8 mouse cellular contexts compared by ENCODE assay signal in genomic region chr10:42031021-42031420, GRCm38 (mm10). TPM values are rescaled to one million over a fixed set of nuclear protein-coding genes. Genes with fewer than 3 reads are reported as not detected.
DNase-seq lines count a peak whose midpoint lies in the region; ATAC-seq lines count a peak whose summit lies in the region.

No protein-coding gene starts in this region.

- peak overlapping the region; percentile 21; the same call in 1 of the 2 replicates for H3K4me2 ChIP-seq in intestine, embryonic 14.5 days (ENCODE audit: low read length)

- H3K9ac ChIP-seq in intestine, embryonic 14.5 days (ENCODE audit: low read length), result no peak overlapping the region

- peak; percentile 94 to 96 for DNase-seq in adrenal gland, adult (ENCODE audit: inconsistent age in 2 of 2, low spot score in 1 of 2)
- peak; percentile 87 for DNase-seq in embryo, embryonic 10.5 days (ENCODE audit: low spot score)
- DNase-seq in gastrocnemius, postnatal 14 days, result peak; percentile 88
- peak; percentile 60 for DNase-seq in intestine, embryonic 14.5 days (ENCODE audit: low spot score)
- DNase-seq in left cerebral cortex, postnatal 14 days (ENCODE audit: low spot score in 2 of 2), result peak; percentile 77 to 78
- peak; percentile 58 for DNase-seq in right cerebral cortex, postnatal 25 days
- peak; percentile 60 to 83 for DNase-seq in urinary bladder, postnatal 36 days (ENCODE audit: low spot score in 2 of 2)

- ATAC-seq in intestine, embryonic 14.5 days (replicated peaks; ENCODE audit: low FRiP score, low TSS enrichment, low read depth), result 0 out of 2 replicates have a peak, but pooled peaks have one; percentile 50
- ATAC-seq in megakaryocyte-erythroid progenitor cell, adult 5-6 weeks (replicated peaks; ENCODE audit: low FRiP score, low TSS enrichment, poor library complexity, severe bottlenecking), result peak; percentile 95

- H3K9me3 ChIP-seq in intestine, embryonic 14.5 days (ENCODE audit: control insufficient read depth, low read length), result no peaks in the 10 kb centered on the region

- H3K4me1 ChIP-seq in intestine, embryonic 14.5 days (replicated peaks; ENCODE audit: control insufficient read depth, insufficient read depth, low read length), result no peaks in the 10 kb centered on the region; the same call in 1 of the 2 replicates

- no peak overlapping the region for H3K27ac ChIP-seq in intestine, embryonic 14.5 days (ENCODE audit: low read depth)

- intact Hi-C loops in gastrocnemius, postnatal 14 days (cut with DNase I; ENCODE audit: low total_unique reads), result no loop called here
- intact Hi-C loops in left cerebral cortex, postnatal 14 days (cut with DNase I), result loop anchor here (5.0 kb wide), 1 partner anchor 246 kb away; the partner anchor contains the start of gene Foxo3

- no peaks in the 10 kb centered on the region for H3K27me3 ChIP-seq in intestine, embryonic 14.5 days (replicated peaks; ENCODE audit: control insufficient read depth, insufficient read depth, low read length)

- no peak overlapping the region for H3K4me3 ChIP-seq in intestine, embryonic 14.5 days (ENCODE audit: low read depth, low read length)

- no peaks in the 10 kb centered on the region for H3K36me3 ChIP-seq in intestine, embryonic 14.5 days (ENCODE audit: control insufficient read depth, insufficient read depth, low read length)

- whole genome bisulfite sequencing in intestine, embryonic 14.5 days, result 16% methylated on average over 16 of the region's 16 CpGs

RNA-seq across cellular contexts. Expression of gene Armc2, which starts 12.8 kb away (rescaled TPM):
- total RNA-seq in gastrocnemius, postnatal 14 days (2021), result under 1 TPM; 0.29 to 0.47 TPM
- polyA plus RNA-seq in intestine, embryonic 14.5 days (2014; fragmentation: Nextera tagmentation; extraction: Ambion mirVana), result 1.1 and 1.7 TPM in 2 replicates
- total RNA-seq in left cerebral cortex, postnatal 14 days (2021), result 10 to 100 TPM; 14.2 to 18.0 TPM
- 1.7 TPM in 1 of 2 replicates, not detected in the other for total RNA-seq in megakaryocyte-erythroid progenitor cell, adult 5-6 weeks (2014; fragmentation: Nextera tagmentation)
- total RNA-seq in megakaryocyte-erythroid progenitor cell, adult 5-6 weeks (2017), result 0.04 and 0.28 TPM in 2 replicates

Comparison
In these comparisons a context has a peak if more than half of its experiments do, and no peak if none do; other contexts are left out.
1. RNA of gene Armc2, which starts 12.8 kb away (total RNA-seq): 14.2 to 18.0 TPM in left cerebral cortex, postnatal 14 days; 0.29 to 0.47 TPM in gastrocnemius, postnatal 14 days and 0.04 to 1.7 TPM in megakaryocyte-erythroid progenitor cell, adult 5-6 weeks; every median in the first group is over 4 times any median in the second.
2. Peak in every context shown above with its lines, with median percentiles within 50 percentile points of each other: DNase-seq.